Mouse (Mus musculus) intestine, embryonic 16.5 days (tissue): ENCODE data around the gene Hoxd3. TPM values are rescaled to one million over a fixed set of nuclear protein-coding genes. Genes with fewer than 3 reads are reported as not detected.

Source experiments
- ATAC-seq: fragments of 200-750 bp; cut with Nextera tagmentation; 2 replicates; pipeline ENCODE4 v1.8.0; 2017; ENCODE audit warnings: moderate TSS enrichment, moderate library complexity
- H3K27ac ChIP-seq: fragments of 300-500 bp; sonication (generic); 2 replicates; pipeline ENCODE4 v1.5.1; 2014; ENCODE audit warnings: mild to moderate bottlenecking, low read length
- H3K27me3 ChIP-seq: fragments of 300-500 bp; sonication (generic); replicated peaks from 2 replicates; pipeline ENCODE4 v1.6.1; 2014; ENCODE audit warnings: low read length, control low read depth, mixed read lengths; ENCODE audit not compliant: control insufficient read depth, insufficient read depth
- H3K36me3 ChIP-seq: fragments of 300-500 bp; sonication (generic); 2 replicates; pipeline ENCODE4 v1.6.1; 2014; ENCODE audit warnings: low read length, control low read depth; ENCODE audit not compliant: control insufficient read depth, insufficient read depth
- H3K4me1 ChIP-seq: fragments of 300-500 bp; sonication (generic); 2 replicates; pipeline ENCODE4 v1.6.1; 2014; ENCODE audit warnings: low read length, control low read depth, mixed read lengths; ENCODE audit not compliant: control insufficient read depth, insufficient read depth
- H3K4me2 ChIP-seq: fragments of 300-500 bp; sonication (generic); 2 replicates; pipeline ENCODE4 v1.6.1; 2014; ENCODE audit warnings: low read depth, low read length, control low read depth
- H3K4me3 ChIP-seq: fragments of 300-500 bp; sonication (generic); 2 replicates; pipeline ENCODE4 v1.5.1; 2014; ENCODE audit warnings: mild to moderate bottlenecking, low read length
- H3K9ac ChIP-seq: fragments of 300-500 bp; sonication (generic); 2 replicates; pipeline ENCODE4 v1.6.1; 2014; ENCODE audit warnings: low read depth, low read length
- H3K9me3 ChIP-seq: fragments of 300-500 bp; sonication (generic); 2 replicates; pipeline ENCODE4 v1.6.1; 2016; ENCODE audit warnings: low read length, control low read depth; ENCODE audit not compliant: control insufficient read depth
- WGBS: fragments of 180-500 bp; shearing (Covaris S2); extraction: QIAGEN DNeasy Blood & Tissue Kit; methylation state at CpG from one replicate; pipeline ENCODE4 v1.1.7; 2014; 5-methylcytosine and 5-hydroxymethylcytosine counted together
- microRNA counts: library from miRNA; unstranded; fragments of <30 nt; microRNA quantifications from one replicate; lab custom pipeline; 2016
- microRNA-seq: library from miRNA; unstranded; fragments of <30 nt; microRNA quantifications from one replicate; pipeline ENCODE4, GENCODE M21; 2016
- polyA plus RNA-seq: library from polyadenylated mRNA; unstranded; fragments of >200 nt; fragmentation: Nextera tagmentation; extraction: Ambion mirVana; gene quantifications from 2 replicates; pipeline ENCODE4 v1.2.1, GENCODE M21; 2015

Hoxd3 gene
- polyA plus RNA-seq, 1 experiment from 2014 or later, result 15.1 TPM

- no peaks in the 10 kb centered on the region for H3K9me3 ChIP-seq
- no peak overlapping the region for H3K27ac ChIP-seq
- no peak for ATAC-seq
- H3K9ac ChIP-seq, result no peak overlapping the region
- no peaks in the 10 kb centered on the region for H3K4me1 ChIP-seq
- H3K36me3 ChIP-seq, result no peaks in the 10 kb centered on the region
- no peaks in the 10 kb centered on the region for H3K27me3 ChIP-seq
- no peak overlapping the region for H3K4me2 ChIP-seq
- 72% methylated on average over 13 of the region's 13 CpGs for WGBS
- H3K4me3 ChIP-seq, result no peak overlapping the region
These were observed 66.0 kb downstream of the Hoxd3 start for GRCm38 (mm10) chr2:74777536-74778275.

GRCm38 (mm10) chr2:74781386-74781785, 69.7 kb downstream of the Hoxd3 start:
- no peak overlapping the region for H3K4me3 ChIP-seq
- WGBS, result 75% methylated on average over 5 of the region's 5 CpGs

GRCm38 (mm10) chr2:74795531-74795930, 83.8 kb downstream of the Hoxd3 start:
- Histone ChIP-seq H3K9ac (no peak overlapping the region), H3K4me1 (no peaks in the 10 kb centered on the region), H3K4me3 (no peak overlapping the region), H3K36me3 (no peaks in the 10 kb centered on the region), H3K4me2 (no peak overlapping the region), H3K27ac (no peak overlapping the region), H3K9me3 (no peaks in the 10 kb centered on the region), H3K27me3 (no peaks in the 10 kb centered on the region)
- ATAC-seq, result no peak
- 35% methylated on average over 7 of the region's 7 CpGs for WGBS

More at GRCm38 (mm10) chr2:74781386-74781785, 69.7 kb downstream of the Hoxd3 start:
- Histone ChIP-seq H3K4me1 (no peaks in the 10 kb centered on the region), H3K27me3 (no peaks in the 10 kb centered on the region), H3K9me3 (no peaks in the 10 kb centered on the region), H3K4me2 (no peak overlapping the region), H3K27ac (no peak overlapping the region), H3K36me3 (no peaks in the 10 kb centered on the region), H3K9ac (no peak overlapping the region)
- no peak for ATAC-seq

MicroRNA genes within 50 kb of the gene (microRNA counts, 519-probe panel; counts per million panel counts)
- microRNA mmu-miR-10b (lab: Ali Mortazavi, UCI), result 3,194 counts per million, percentile 82 among the panel's probes with 10 or more counts

Small RNA genes within 50 kb of the gene (microRNA-seq; reads per million reads assigned to microRNA genes)
- gene Gm44463 (not detected), gene Mir10b (23,446 reads per million, percentile 96 among the genes with 10 or more reads in this experiment)

Other genes with a start within 250 kb of the Hoxd3 start
- 17.9 and 18.4 TPM in 2 replicates for gene Lnpk, start 132.5 kb upstream of the Hoxd3 start, polyA plus RNA-seq
- gene Evx2, start 52.4 kb upstream of the Hoxd3 start, polyA plus RNA-seq, result 0.05 TPM in 1 of 2 replicates, not detected in the other
- gene Hoxd13, start 43.6 kb upstream of the Hoxd3 start, polyA plus RNA-seq, result 0.18 and 0.32 TPM in 2 replicates
- 0.32 and 0.60 TPM in 2 replicates for gene Hoxd12, start 36.9 kb upstream of the Hoxd3 start, polyA plus RNA-seq
- 0.69 and 1.1 TPM in 2 replicates for gene Hoxd11, start 32.4 kb upstream of the Hoxd3 start, polyA plus RNA-seq
- gene Hoxd10, start 20.0 kb upstream of the Hoxd3 start, polyA plus RNA-seq, result 3.7 and 4.4 TPM in 2 replicates
- 1.8 and 2.5 TPM in 2 replicates for gene Hoxd9, start 14.2 kb upstream of the Hoxd3 start, polyA plus RNA-seq
- gene Hoxd8, start 7.3 kb upstream of the Hoxd3 start, polyA plus RNA-seq, result 3.1 TPM in 2 replicates
- 0.91 and 0.95 TPM in 2 replicates for gene Hoxd4, start within 50 bp of the Hoxd3 start, polyA plus RNA-seq
- 0.24 TPM in 1 of 2 replicates, not detected in the other for gene Gm28230, start 14.8 kb downstream of the Hoxd3 start, polyA plus RNA-seq
- gene Hoxd1, start 51.1 kb downstream of the Hoxd3 start, polyA plus RNA-seq, result 0.10 and 0.11 TPM in 2 replicates
- gene Mtx2, start 113.9 kb downstream of the Hoxd3 start, polyA plus RNA-seq, result 102 and 103 TPM in 2 replicates